ENCODE assay signal across 8 mouse cellular contexts in the genomic region with DNA sequence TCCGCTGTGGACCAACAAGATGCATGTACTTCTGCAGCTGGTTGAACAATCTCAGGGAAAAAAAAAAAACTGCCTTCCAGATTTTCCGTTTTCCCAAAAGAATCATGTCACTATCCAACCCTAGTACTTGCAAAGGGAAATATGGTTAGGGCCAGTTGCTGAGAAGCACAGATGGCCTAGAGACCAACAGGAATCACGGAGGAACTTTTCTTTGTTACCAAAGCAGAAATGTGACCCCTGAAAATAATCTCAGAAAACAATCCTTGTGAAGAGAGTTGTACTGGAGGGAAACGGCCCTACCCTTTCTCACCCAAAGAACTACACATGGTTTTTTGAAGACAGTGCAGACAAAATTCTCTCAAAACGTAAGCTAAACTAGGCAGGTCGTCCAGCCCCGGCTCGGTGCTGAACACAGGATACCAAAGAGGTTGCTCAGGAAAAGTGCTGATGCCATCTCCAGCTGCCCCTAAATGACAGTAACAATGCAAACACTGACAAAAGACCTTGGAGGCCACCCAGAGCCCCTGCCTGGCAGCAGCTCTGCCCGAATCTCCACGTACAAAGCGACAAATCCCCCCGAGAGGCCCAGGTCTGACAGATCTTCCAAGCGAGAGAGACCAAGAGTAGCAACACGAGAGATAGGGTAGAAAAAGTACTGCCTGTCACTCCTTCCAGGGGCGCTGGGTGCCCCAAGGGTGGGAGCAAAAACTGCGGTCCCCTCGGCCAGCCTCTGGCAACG. TPM values are rescaled to one million over a fixed set of nuclear protein-coding genes. Genes with fewer than 3 reads are reported as not detected.
DNase-seq lines count a peak whose midpoint lies in the region; ATAC-seq lines count a peak whose summit lies in the region.

No protein-coding gene starts in this region.

- peak overlapping the region; percentile 96 for H3K27ac ChIP-seq in forebrain, embryonic 13.5 days
- H3K27ac ChIP-seq in hindbrain, embryonic 14.5 days: peak overlapping the region; percentile 98
- H3K27ac ChIP-seq in neural tube, embryonic 11.5 days (ENCODE audit: low read depth, low read length): peak overlapping the region; percentile 94

- H3K9me3 ChIP-seq in forebrain, embryonic 13.5 days (replicated peaks): no peaks in the 10 kb centered on the region
- no peaks in the 10 kb centered on the region for H3K9me3 ChIP-seq in hindbrain, embryonic 14.5 days (ENCODE audit: control insufficient read depth, low read length)
- no peaks in the 10 kb centered on the region for H3K9me3 ChIP-seq in neural tube, embryonic 11.5 days (ENCODE audit: control insufficient read depth, low read length)

- peaks cover 25% of the 10 kb centered on the region for H3K4me1 ChIP-seq in forebrain, embryonic 13.5 days
- H3K4me1 ChIP-seq in hindbrain, embryonic 14.5 days (replicated peaks; ENCODE audit: control insufficient read depth, insufficient read depth, low read length): peaks cover 26% of the 10 kb centered on the region
- H3K4me1 ChIP-seq in neural tube, embryonic 11.5 days (ENCODE audit: control insufficient read depth, insufficient read depth, low read length): peaks cover 10% of the 10 kb centered on the region; the same call in 1 of the 2 replicates

- DNase-seq in layer of hippocampus, adult 11-12 months (ENCODE audit: low spot score): peak; percentile 35
- DNase-seq in layer of hippocampus, postnatal 36 days: no peak
- peak; percentile 29 for DNase-seq in T-cell, adult 2 months (ENCODE audit: low spot score)
- peak; percentile 58 for DNase-seq in hindbrain, embryonic 14.5 days (ENCODE audit: low spot score)
- DNase-seq in liver: peak; percentile 50
- DNase-seq in neural tube, embryonic 11.5 days (ENCODE audit: low spot score): peak; percentile 65
- no peak for DNase-seq in right cerebral cortex, postnatal 36 days (ENCODE audit: low spot score in 2 of 2)

- WGBS in forebrain, embryonic 13.5 days: 1% methylated on average over 18 of the region's 18 CpGs
- 1% methylated on average over 18 of the region's 18 CpGs for WGBS in hindbrain, embryonic 14.5 days
- WGBS in neural tube, embryonic 11.5 days: 2% methylated on average over 18 of the region's 18 CpGs

- H3K9ac ChIP-seq in forebrain, embryonic 13.5 days: peak overlapping the region; percentile 97
- H3K9ac ChIP-seq in hindbrain, embryonic 14.5 days: peak overlapping the region; percentile 94
- peak overlapping the region; percentile 95 for H3K9ac ChIP-seq in neural tube, embryonic 11.5 days (ENCODE audit: low read length)

- no peak for ATAC-seq in forebrain, embryonic 13.5 days
- no peak for ATAC-seq in hindbrain, embryonic 14.5 days (ENCODE audit: low FRiP score)
- no peak for ATAC-seq in neural tube, embryonic 11.5 days (ENCODE audit: insufficient read depth, low FRiP score, low TSS enrichment)

- H3K27me3 ChIP-seq in forebrain, embryonic 13.5 days: no peaks in the 10 kb centered on the region
- no peaks in the 10 kb centered on the region for H3K27me3 ChIP-seq in hindbrain, embryonic 14.5 days (ENCODE audit: control insufficient read depth, insufficient read depth, low read length)
- no peaks in the 10 kb centered on the region for H3K27me3 ChIP-seq in neural tube, embryonic 11.5 days (ENCODE audit: control insufficient read depth, insufficient read depth, low read length)

- H3K36me3 ChIP-seq in forebrain, embryonic 13.5 days (ENCODE audit: poor library complexity, severe bottlenecking): peaks cover 3% of the 10 kb centered on the region
- peaks cover under 1% of the 10 kb centered on the region; the same call in 1 of the 2 replicates for H3K36me3 ChIP-seq in hindbrain, embryonic 14.5 days (replicated peaks; ENCODE audit: control insufficient read depth, insufficient read depth)
- H3K36me3 ChIP-seq in neural tube, embryonic 11.5 days (ENCODE audit: control insufficient read depth, insufficient read depth, low read length): no peaks in the 10 kb centered on the region

- H3K4me2 ChIP-seq in forebrain, embryonic 13.5 days: peak overlapping the region; percentile 71
- peak overlapping the region; percentile 65 for H3K4me2 ChIP-seq in hindbrain, embryonic 14.5 days (replicated peaks)
- H3K4me2 ChIP-seq in neural tube, embryonic 11.5 days (ENCODE audit: low read depth): peak overlapping the region; percentile 77

- peak overlapping the region; percentile 94 for H3K4me3 ChIP-seq in forebrain, embryonic 13.5 days
- peak overlapping the region; percentile 91 for H3K4me3 ChIP-seq in hindbrain, embryonic 14.5 days (replicated peaks; ENCODE audit: low read length)
- H3K4me3 ChIP-seq in neural tube, embryonic 11.5 days (ENCODE audit: low read depth, low read length): peak overlapping the region; percentile 97

RNA-seq across cellular contexts. Expression of gene Memo1, which starts 1.5 kb away (rescaled TPM):
- total RNA-seq in layer of hippocampus, postnatal 36 days (2021): 10 to 100 TPM; 50.0 to 50.2 TPM
- polyA plus RNA-seq in forebrain, embryonic 13.5 days (2015; fragmentation: Nextera tagmentation; extraction: Ambion mirVana): 73.5 and 81.0 TPM in 2 replicates
- polyA plus RNA-seq in hindbrain, embryonic 14.5 days (2014; fragmentation: Nextera tagmentation; extraction: Ambion mirVana): 61.0 and 61.9 TPM in 2 replicates
- 86.4 and 89.3 TPM in 2 replicates for polyA plus RNA-seq in neural tube, embryonic 11.5 days (2014; fragmentation: Nextera tagmentation; extraction: Ambion mirVana)

RNA-seq across cellular contexts. Expression of gene Dpy30, which starts 29.9 kb away (rescaled TPM):
- total RNA-seq in layer of hippocampus, postnatal 36 days (2021): 10 to 100 TPM; 50.9 to 54.4 TPM
- 255 and 275 TPM in 2 replicates for polyA plus RNA-seq in forebrain, embryonic 13.5 days (2015; fragmentation: Nextera tagmentation; extraction: Ambion mirVana)
- polyA plus RNA-seq in hindbrain, embryonic 14.5 days (2014; fragmentation: Nextera tagmentation; extraction: Ambion mirVana): 208 and 218 TPM in 2 replicates
- 227 and 231 TPM in 2 replicates for polyA plus RNA-seq in neural tube, embryonic 11.5 days (2014; fragmentation: Nextera tagmentation; extraction: Ambion mirVana)

RNA-seq across cellular contexts. Expression of gene Spast, which starts 44.9 kb away (rescaled TPM):
- 10 to 100 TPM; 59.2 to 60.5 TPM for total RNA-seq in layer of hippocampus, postnatal 36 days (2021)
- polyA plus RNA-seq in forebrain, embryonic 13.5 days (2015; fragmentation: Nextera tagmentation; extraction: Ambion mirVana): 25.3 and 25.7 TPM in 2 replicates
- 54.1 and 54.4 TPM in 2 replicates for polyA plus RNA-seq in hindbrain, embryonic 14.5 days (2014; fragmentation: Nextera tagmentation; extraction: Ambion mirVana)
- polyA plus RNA-seq in neural tube, embryonic 11.5 days (2014; fragmentation: Nextera tagmentation; extraction: Ambion mirVana): 48.9 and 49.3 TPM in 2 replicates

Comparison
In these comparisons a context has a peak if more than half of its experiments do, and no peak if none do; other contexts are left out.
1. DNase-seq: peak in layer of hippocampus, adult 11-12 months (single experiment), T-cell, adult 2 months (single experiment), hindbrain, embryonic 14.5 days (single experiment), liver (single experiment) and neural tube, embryonic 11.5 days (single experiment); none in layer of hippocampus, postnatal 36 days (0 of 2) and right cerebral cortex, postnatal 36 days (0 of 2).
2. Peak in every context shown above with its lines, with median percentiles within 50 percentile points of each other: H3K27ac ChIP-seq, H3K4me2 ChIP-seq, H3K4me3 ChIP-seq and H3K9ac ChIP-seq.